Mouse (Mus musculus) kidney, adult 9 months (tissue): ENCODE measurements around the gene Gfpt1.

ENCODE experiments used
- DNase-seq: peaks from one replicate; pipeline ENCODE4 v3.0.0; 2022

Gfpt1 gene

DNA sequence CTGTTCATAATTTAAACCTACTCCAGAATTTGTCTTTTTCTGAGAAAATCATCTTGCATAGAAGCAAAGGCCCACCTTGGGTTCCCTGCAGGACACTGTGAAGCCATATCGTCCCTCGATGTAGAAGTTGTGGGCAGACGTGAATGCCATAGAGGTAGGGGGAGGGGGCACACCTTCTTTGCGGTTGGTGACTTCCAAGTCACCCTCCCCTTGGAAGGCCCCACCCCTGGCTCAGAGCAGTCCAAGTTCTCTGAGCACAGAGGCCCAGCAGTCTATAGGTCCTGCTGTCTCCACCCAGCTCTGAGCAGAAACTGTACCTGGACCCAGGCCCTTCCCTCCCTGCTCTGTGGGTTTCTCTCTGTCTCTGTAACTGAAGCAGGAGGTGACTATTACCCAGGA, 59.3 kb downstream of the Gfpt1 start:
- no peak for DNase-seq

DNA sequence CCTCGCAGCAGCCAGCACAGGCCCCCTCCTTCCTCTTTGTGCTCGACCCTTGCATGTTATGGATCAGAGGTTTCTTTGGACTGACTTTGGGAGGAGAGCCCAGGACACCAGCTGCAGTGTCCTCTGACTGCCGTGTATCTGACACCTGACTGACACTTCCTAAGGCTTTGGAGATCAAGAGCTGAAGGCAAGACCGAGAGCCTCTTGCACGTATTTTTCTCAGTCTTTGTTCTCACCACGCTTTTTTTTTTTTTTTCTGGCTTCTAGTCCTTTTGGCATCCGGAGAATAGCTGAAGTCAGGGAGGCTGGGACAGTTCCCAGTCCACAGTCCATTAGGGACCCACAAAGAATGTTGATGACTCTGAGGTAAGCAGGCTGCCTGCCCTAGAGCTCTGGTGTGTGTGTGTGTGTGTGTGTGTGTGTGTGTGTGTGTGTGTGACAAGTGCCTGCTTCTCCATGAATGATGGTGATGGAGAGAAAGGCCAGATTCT, 59.8 kb downstream of the Gfpt1 start:
- DNase-seq, result peak; percentile 13

DNA sequence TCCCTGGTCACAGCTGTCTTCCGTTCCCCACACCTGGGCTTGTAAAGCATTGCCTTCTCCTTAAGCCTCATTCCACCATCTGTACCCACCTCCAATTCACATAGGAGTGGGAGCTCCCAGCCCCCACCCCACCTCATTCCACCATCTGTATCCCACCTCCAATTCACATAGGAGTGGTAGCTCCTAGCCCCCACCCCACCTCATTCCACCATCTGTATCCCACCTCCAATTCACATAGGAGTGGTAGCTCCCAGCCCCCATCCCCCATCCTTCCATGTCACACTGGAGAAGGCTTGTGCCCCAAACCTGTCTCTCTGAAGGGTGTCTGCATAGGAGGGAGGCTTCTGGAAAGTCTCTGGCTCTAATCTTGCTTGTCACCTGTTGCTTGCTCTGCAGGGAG, 60.7 kb downstream of the Gfpt1 start:
- no peak for DNase-seq

DNA sequence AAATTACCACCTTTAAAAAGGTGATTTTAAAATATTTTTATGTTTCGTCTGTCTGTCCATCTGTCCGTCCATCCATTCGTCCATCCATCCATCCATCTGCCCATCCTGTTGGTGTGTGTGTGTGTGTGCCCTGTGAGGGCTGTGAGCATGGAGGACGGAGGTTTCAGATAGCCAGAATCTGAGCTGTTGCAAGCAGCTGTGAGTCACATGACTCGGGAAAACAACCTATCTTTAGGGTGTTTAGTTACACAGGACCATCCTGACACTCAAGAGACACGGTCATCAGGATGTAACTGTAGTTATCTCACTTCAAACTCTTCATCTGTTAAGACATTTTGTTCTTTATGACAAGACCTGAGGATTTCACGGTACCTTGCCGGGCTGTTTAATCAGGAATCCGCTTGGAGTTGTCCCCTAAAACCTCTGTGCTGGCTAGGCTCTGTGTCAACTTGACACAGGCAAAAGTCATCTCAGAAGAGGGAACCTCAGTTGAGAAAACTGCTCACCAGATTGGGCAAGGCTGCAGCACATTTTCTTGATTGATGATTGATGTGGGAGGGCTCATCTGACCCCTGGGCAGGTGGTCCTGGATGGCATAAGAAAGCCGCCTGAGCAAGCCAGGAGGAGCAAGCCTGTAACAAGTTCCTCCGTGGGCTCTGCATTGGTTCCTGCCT, 61.6 kb downstream of the Gfpt1 start, which contains the start of gene D6Ertd527e:
D6Ertd527e (plus strand) TSS at position 624 of the 674 bp plus-strand sequence.
- no peak for DNase-seq

DNA sequence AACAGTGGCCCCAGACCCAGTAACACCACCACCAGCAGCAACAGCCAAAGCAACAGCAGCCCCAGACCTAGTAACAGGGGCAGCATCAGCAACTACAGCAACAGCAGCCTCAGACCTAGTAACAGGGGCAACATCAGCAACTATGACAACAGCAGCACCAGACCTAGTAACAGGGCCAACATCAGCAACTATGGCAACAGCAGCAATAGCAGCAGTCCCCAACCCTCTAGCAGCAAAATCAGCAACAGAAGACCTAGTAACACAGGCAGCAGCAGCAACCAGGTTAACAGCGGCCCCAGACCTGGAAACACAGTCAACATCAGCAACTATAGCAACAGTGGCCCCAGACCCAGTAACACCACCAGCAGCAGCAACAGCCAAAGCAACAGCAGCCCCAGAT, 68.8 kb downstream of the Gfpt1 start:
- DNase-seq, result no peak

DNA sequence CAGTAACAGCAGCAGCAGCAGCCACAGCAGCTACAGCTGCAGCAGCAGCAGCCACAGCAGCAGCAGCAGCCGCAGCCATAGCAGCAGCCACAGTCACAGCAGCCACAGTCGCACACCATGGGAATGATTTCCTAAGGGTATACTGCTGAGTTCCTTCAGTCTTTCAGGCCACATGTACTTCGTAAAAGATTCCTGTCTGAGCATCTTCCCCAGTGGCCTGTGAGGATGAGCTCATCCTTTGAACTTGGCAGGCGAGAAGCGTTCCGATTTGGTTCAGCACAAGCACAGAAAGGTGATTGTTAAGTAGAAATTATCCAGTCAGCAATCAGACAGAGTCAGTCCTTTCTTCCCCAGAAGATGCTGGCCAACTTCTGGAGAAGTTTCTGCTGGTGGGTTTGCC, 69.5 kb downstream of the Gfpt1 start:
- no peak for DNase-seq

DNA sequence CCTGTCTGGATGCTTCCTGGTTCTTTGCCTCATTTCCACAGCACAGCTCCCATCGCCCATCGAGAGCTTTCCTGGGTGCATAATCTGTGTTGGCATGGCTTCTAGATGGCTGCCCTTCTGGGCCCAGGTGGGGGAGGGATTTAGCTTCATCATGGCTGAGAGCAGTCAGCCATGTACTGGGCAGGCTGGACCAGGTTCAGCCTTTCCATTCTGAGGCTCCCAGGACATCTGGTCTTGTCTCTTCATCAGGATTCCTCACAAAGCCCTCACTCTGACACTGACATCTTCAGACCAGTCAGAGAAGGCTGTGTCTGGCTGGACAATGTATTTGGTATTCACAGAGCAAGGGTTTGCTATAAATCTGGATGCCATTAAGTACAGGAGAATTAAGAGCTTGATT, 73.3 kb downstream of the Gfpt1 start:
- no peak for DNase-seq

DNA sequence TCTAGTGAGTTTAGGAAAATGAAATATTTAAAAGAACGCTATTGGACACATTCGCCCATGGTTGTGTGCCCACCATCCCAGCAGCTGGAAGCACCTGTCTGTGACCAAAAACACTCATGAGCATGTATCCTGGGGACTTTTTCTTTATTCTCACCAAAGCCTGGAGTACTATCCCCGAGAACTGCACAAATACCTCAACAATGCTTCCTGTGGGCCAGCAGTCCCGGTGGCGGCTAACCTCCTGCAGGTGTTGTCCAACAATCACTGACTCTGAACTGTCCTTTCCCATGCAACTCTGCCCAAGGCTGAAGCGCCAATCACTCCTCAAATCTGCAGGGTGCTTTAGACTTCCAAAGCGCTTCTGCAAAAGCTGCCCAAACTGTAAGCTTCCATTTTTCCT, 74.0 kb downstream of the Gfpt1 start:
- DNase-seq, result no peak

DNA sequence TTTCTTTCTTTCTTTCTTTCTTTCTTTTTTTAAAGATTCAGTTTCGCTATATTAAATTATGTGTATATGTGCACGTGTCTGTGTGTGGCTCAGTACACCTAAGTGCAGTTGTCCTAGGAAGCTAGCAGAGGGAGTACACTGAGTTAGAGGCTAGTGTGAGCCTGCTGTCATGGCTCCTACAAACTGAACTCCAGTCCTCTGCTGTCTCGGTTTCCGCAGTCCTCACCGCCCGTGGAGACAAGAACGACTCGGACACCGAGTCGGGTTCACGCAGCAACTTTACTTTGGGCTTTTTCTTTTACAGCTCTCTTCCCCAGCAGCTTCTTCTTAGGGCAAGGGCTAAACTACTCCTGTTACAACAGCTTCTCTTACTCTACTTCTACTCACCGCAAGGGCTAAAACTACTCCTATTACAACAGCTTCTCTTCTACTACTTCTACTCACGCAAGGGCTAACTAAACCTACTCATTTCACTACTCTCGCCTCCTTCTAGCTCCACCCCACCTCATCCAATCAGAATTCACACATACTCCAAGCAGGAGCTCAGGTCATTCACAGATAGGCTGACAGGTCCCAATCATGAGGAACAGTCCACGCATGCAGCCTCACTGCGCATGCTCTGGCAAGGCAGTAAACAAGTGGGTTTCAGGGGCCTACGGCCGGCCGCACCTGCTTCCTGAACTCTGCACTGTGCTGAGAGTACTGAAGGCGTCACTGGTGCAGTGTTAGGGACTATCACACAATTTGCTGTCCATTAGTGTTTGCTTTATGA, 76.6 kb downstream of the Gfpt1 start:
- no peak for DNase-seq

DNA sequence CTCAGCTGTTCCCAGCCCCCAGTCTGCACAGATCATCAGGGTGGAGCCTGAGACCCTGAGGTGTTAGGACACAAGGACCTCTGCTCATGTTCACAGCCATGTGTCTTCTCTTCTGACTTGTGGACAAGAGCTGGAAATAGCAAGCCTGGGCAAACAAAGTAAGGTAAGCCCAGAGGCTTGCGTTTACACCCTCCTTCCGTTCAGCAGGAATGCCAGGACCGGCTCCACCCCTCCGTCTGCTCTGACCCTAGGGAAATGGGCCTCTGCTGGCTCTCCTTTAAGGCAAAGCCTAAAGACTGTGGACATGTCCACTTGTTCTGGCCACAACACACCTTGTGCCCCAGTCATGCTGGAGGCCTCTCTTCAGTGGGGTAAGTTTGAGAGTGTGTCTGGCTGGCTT, 77.3 kb downstream of the Gfpt1 start:
- no peak for DNase-seq

DNA sequence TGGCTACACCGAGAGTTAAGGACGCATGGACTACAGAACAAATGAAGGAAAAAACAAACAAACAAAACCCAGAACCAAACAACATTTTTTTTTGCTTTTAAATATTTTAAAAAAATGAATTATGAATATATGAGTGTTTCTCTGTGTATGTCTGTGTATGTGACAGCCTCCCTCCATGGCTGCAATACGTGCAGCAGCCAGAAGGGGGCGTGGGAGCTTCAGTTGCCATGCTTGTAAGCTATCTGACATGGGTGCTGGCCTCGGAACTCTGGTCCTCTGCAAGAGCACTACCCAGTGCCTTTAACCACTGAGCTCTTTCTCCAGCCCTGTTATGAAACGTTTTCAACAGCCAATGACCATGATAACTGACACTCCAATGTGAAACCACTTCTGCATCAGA, 78.0 kb downstream of the Gfpt1 start:
- DNase-seq, result no peak

DNA sequence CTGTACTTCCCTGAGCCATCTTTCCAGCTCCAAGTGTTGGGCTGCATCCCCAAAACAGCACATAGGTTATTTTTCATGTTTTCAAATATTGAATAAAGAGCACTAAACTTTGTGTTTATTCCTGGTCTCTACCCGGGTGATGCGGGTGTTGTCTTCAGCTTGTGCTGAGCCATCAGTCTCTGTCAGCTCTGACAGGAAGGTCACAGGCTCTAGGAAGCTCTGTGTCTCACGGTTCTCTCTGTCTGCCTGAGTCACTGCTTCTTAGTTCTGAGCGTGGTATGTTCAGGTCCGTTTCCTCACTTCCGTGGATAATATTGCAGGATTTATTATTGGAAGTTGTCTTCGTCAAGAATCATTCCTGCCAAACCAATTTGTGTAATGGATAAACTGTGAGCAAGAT, 79.3 kb downstream of the Gfpt1 start:
- no peak for DNase-seq

DNA sequence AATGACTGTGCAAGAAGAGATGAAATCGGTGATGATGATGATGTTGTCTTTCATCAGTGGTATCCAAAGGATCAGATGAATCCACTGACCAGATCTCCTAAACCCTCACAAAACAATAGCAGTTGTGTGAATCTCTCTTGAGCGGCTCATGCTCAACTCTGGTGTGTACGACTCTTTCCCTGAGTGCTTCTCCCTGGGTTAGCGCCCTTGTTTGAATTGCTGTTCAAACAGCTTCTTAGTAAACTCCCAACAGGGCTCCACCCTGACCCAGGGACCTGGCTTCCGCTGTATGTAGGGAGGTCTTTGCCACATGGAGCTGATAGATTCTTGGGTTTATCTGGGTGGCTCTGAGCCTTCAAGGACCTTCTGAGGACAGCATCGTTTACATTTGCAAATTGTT, 80.8 kb downstream of the Gfpt1 start:
- DNase-seq, result no peak

DNA sequence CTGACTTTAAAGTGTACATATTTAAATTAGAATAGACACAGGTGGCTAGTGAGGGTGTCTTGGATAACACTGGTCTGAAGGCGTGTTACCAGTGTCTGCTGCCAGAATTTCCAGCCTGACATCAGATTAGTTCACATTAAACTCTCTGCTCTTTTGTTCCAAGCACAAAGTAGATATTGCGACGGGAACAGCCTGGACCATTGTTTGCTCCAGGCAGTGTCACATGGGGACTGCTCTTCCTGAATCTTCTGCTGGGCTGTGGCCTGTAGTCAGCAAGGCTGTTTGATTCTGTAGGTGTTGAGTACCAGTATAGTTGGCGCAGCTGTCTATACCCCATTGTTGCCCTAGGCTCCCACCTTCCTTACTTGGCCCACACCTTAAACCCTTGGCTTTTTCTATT, 81.3 kb downstream of the Gfpt1 start:
- DNase-seq, result no peak

DNA sequence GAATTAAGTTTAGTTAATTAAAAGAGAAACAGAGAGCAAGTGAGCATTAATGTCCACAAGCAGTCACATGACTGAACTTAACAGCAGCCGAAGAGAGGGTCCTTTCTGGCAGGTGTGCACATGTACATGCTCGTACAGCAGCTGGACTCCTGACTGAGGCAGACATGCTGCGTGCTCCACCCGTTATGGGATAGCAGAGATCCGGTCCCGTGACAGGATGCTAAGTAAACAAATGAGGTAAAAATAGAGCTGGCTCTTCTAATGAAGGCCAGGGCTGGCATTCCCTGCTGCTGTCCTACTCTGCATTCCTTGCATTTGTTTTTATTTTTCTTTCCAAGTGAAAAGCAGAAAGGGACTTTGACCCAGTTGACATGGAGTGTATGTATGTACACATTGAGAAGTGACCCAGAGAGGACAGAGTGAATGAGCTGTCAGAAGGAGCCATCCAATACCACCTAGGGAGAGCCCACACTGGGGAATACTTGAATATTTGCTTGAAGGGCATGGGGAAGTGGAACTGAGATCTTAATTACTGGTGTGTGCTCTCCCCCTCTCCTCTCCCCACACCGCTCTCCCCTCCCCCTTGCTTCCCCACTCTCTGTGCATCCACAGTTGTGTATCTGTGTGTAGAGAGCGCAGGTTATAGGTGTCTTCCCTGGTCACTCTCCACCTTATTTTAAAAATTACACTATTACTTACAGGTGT, 84.6 kb downstream of the Gfpt1 start:
- DNase-seq, result no peak

DNA sequence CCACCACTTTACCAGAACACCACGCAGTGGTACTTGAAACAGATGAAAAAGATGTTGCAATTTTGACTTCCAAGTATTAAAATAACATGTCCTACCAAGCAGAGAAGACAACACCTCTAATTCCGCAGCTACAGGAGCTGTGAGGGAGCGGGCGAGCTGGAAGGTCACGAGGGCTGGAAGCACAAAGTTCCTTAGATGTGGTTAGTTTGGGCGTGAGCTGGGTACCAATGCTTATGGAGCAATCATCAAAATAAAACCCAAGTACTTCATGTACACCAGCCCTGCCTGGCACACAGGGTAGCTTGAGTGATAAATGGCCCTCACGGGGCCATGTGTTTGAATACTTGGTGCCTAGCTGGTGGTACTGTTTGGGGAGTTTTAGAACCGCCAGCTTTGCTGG, 87.2 kb downstream of the Gfpt1 start:
- no peak for DNase-seq

DNA sequence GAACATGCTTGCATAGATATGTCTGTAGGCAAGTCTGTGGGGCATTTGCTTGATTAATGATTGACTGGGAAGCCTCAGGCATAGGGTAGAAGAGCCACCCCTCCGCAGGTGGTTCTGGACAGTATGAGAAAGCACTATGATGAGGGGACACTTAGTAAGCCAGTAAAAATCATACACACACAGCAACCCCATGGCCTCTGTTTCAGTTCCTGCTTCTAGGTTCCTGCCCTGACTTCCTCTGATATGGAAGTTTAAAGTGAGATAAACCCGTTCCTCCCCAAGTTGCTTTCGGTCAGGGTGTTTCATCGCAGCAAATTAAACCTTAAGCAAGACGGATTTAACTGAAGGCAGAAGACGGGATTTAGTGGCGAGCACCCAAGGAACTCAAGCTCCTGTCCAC, 88.0 kb downstream of the Gfpt1 start:
- no peak for DNase-seq

DNA sequence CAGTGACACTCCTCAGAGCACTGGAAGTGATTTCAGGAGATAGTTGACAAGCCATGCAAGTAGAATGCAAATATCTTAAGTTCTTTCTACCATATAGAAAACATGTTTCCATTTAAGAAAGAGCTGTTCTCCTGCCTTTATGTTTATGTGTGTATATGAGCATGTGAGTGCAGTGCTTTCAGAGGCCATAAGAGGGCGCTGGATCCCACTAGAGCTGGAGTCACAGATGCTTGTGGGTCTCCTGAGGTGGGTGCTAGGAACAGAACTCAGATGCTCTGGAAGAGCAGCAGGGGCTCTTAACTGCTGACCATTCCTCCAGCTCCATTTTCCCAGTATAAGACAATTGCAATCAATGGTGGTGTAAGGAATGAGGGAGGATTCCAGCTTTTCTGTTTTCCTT, 88.4 kb downstream of the Gfpt1 start:
- no peak for DNase-seq

DNA sequence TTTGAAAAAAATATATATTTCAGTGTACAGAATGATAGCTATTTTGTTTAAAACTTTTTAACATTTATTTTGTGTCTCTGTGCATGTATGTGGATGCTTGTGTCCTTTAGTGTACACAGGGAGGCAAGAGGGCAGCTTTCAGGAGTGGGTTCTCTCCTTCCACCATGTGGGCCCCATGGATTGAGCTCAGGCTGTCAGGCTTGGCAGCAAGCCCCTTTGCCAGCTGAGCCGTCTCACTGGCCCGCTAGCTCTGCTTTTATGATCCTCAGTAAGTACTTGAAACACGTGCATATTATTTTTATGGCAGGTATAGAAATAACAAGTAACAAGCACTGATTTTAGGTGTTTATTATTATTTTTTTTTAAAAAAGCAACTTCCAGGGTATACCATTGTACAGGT, 90.9 kb downstream of the Gfpt1 start:
- no peak for DNase-seq

DNA sequence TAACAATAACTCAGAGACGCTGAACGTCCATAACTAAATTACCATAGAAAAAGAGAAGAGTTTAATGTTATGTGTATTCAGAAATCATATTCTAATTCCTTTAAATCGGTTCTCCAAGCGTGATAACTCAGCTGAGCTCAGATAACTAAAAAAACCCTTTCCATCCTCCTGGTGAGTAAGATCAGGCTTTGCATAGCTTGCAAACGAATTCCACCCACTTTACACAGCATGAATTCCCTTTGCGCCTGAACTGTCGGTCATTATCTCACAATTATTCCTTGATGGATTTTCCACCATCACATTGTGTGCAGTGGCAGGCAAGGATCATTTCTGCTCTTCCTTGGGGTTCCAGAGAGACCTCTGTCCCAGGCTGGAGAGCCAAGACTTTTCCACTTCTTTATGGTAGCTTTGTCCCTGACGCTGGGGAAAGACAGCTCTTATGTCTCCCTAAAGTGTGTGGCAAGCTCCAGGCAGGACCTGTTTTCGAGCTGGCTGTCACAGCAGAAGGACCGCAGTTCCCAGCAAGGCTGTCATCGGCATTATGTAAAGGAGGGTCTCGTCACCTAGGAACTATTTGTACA, 91.4 kb downstream of the Gfpt1 start:
- DNase-seq, result no peak

DNA sequence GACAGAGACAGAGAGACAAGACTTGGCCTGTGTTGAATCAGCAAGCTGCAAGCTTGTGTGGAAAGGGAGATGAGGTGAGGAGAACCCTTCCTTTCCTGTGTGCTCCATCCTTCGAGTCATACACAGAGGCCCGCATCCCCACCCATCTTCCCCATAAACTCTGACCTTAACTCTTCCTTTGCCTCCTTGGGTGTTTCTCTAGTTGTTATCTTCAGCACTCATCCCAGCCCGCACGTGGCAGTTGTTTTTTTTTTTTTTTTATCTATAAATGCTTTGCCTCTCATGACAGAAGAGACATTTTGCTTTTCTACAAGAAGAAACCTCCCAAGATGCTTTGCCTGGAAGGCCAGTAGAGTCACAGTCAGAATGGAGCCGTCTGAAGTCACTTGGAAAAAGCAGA, 95.8 kb downstream of the Gfpt1 start:
- DNase-seq, result no peak

DNA sequence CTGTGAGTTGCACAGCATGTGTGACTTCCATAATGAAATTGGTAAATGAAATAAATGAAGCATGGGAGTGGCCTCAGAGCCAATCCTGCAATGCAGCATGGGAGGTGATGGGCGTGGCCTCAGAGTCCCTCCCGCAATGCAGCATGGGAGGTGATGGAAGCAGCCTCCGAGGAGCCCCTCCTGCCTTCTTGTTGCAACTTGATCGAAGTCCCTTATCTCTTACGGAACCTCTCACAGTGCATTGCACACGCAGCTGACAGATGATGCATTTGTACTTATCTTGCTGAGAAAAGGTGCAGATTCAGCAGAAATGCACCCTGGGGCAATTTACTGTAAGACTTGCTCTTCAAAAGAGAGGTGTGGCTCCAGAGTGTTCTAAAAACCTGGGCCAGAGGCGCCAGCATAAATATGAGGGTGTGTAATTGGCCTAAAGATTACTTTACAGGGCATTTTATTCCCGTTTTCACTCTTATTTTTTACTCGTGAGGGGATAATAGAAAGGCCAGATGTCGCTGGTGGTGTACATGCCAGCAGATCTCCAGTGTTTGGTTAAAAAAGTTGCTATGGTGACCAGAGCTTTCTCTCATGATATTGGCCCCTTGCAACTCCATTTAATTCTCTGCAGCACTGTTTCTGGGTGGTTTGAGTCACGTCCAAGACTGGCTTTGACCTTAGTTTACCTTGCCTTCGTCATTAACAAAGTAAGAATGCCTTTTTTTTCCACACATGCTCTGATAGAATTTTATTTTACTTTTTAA, 97.3 kb downstream of the Gfpt1 start:
- no peak for DNase-seq
